Mouse (Mus musculus) C2C12 (cell line): ENCODE results near the gene Cutc. TPM values are rescaled to one million over a fixed set of nuclear protein-coding genes. Genes with fewer than 3 reads are reported as not detected.

ENCODE experiments used
- H3K27me3 ChIP-seq: one replicate; pipeline ENCODE4 v1.6.1; 2011; ENCODE audit not compliant: control insufficient read depth, insufficient read depth, insufficient read length
- H3K36me3 ChIP-seq: one replicate; pipeline ENCODE4 v1.6.1; 2011; ENCODE audit not compliant: control insufficient read depth, insufficient read depth
- H3K4me3 ChIP-seq: one replicate; pipeline ENCODE4 v1.5.1; 2011; ENCODE audit warnings: mild to moderate bottlenecking, control low read depth; ENCODE audit not compliant: poor library complexity, insufficient read depth, severe bottlenecking
- H3K79me2 ChIP-seq: one replicate; pipeline ENCODE4 v1.6.1; 2011; ENCODE audit not compliant: control insufficient read depth, insufficient read depth
- H3K79me3 ChIP-seq: one replicate; pipeline ENCODE4 v1.6.1; 2011; ENCODE audit warnings: low read depth, control low read depth
- H3ac ChIP-seq: one replicate; pipeline ENCODE3; 2011; ENCODE audit warnings: low read depth; ENCODE audit not compliant: control insufficient read depth, insufficient read length
- CEBPB ChIP-seq: IDR thresholded peaks from one replicate; pipeline ENCODE4 v1.6.1; 2011; ENCODE audit warnings: low read depth, mild to moderate bottlenecking, control low read depth, moderate library complexity
- CTCF ChIP-seq: IDR thresholded peaks from one replicate; pipeline ENCODE4 v1.5.1; 2011; ENCODE audit not compliant: control insufficient read depth, insufficient read depth, insufficient read length
- FOSL1 ChIP-seq: IDR thresholded peaks from one replicate; pipeline ENCODE4 v1.8.0; 2011; ENCODE audit warnings: mild to moderate bottlenecking, low read length; ENCODE audit not compliant: poor library complexity, insufficient read depth, severe bottlenecking
- MAX ChIP-seq: IDR thresholded peaks from one replicate; pipeline ENCODE4 v1.6.1; 2011; ENCODE audit warnings: mild to moderate bottlenecking, control low read depth
- MYOD1 ChIP-seq: IDR thresholded peaks from one replicate; pipeline ENCODE4 v1.6.1; 2011; ENCODE audit warnings: low read depth; ENCODE audit not compliant: control insufficient read depth, insufficient read length
- MYOG ChIP-seq: IDR thresholded peaks from one replicate; pipeline ENCODE4 v1.6.1; 2011; ENCODE audit not compliant: control insufficient read depth, insufficient read length; ENCODE audit errors: extremely low read depth
- USF1 ChIP-seq: IDR thresholded peaks from one replicate; pipeline ENCODE4 v1.6.1; 2011; ENCODE audit warnings: low read depth, mild to moderate bottlenecking, control low read depth, moderate library complexity
- polyA plus RNA-seq: library from polyadenylated mRNA; unstranded; fragments of >200 nt; fragmentation: generic; extraction: Trizol; gene quantifications from one replicate; pipeline ENCODE4 v1.2.1, GENCODE M21; 2012; ENCODE audit warnings: missing spikeins

The Cutc gene
- polyA plus RNA-seq, 1 experiment = 5.6 TPM

DNA sequence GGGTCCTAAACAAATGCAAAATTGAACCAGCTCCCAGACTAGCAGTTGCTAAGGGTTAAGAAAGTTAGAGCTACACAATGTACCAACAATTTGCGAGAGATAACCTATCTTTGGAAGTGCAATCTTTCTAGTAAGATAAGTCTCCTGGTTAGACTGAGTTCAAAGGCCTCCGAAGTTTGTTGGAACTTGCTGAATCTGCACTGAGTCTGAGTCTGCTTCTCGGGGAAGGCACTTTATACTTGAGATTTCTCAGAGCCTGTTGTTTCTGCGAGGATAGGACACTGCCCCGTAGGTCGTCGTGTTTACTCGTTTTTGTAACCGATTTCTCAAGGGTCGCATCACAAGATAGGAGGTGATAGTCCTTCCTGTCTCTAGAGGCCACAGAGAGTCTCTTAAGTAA, 22.6 kb downstream of the Cutc start:
- no peaks in the 10 kb centered on the region for H3K36me3 ChIP-seq
- TF ChIP-seq FOSL1 (no peak), CEBPB (no peak), MAX (no peak), MYOG (no peak), USF1 (no peak), CTCF (no peak), MYOD1 (no peak)
- H3K79me3 ChIP-seq = no peaks in the 10 kb centered on the region
- H3K4me3 ChIP-seq = no peak overlapping the region
- peaks cover 5% of the 10 kb centered on the region for H3K27me3 ChIP-seq
- H3K79me2 ChIP-seq = no peaks in the 10 kb centered on the region
- no peak overlapping the region for H3ac ChIP-seq

DNA sequence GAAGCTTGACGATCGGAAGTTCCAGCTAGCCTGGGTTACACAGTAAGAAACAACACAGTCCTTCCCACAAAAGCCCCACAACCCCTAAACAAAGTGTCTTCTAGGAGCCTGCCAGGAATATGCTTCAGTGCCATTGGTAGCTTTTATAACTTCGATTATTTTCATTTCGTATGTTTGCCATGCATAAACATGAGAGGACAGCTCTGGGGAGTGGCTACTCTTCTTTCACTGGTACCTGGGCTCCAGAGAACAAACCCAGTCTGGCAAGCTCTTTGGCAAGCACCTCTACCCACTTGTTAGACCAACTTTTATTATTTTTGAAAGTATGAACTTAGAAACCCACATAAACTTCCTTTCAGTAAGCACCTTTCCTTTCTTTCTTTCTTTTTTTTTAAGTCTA, 23.8 kb downstream of the Cutc start:
- Histone ChIP-seq H3K79me2 (no peaks in the 10 kb centered on the region), H3K27me3 (peaks cover 5% of the 10 kb centered on the region), H3K4me3 (no peak overlapping the region), H3K36me3 (no peaks in the 10 kb centered on the region), H3ac (no peak overlapping the region), H3K79me3 (no peaks in the 10 kb centered on the region)
- TF ChIP-seq FOSL1 (no peak), CTCF (no peak), USF1 (no peak), MYOD1 (no peak), MAX (no peak), CEBPB (no peak)

GRCm38 (mm10) chr19:43777308-43777707, 24.5 kb downstream of the Cutc start:
- no peak overlapping the region for H3ac ChIP-seq
- TF ChIP-seq CEBPB = no peak
- no peak for TF ChIP-seq FOSL1
- no peak for TF ChIP-seq MAX
- no peak for TF ChIP-seq CTCF
- TF ChIP-seq USF1 = no peak
- no peak for TF ChIP-seq MYOG
- TF ChIP-seq MYOD1 = no peak
- no peaks in the 10 kb centered on the region for H3K36me3 ChIP-seq
- H3K79me2 ChIP-seq = no peaks in the 10 kb centered on the region
- H3K27me3 ChIP-seq = peaks cover 5% of the 10 kb centered on the region
- no peak overlapping the region for H3K4me3 ChIP-seq
- no peaks in the 10 kb centered on the region for H3K79me3 ChIP-seq

GRCm38 (mm10) chr19:43780391-43780790, 27.6 kb downstream of the Cutc start:
- TF ChIP-seq CTCF (no peak), USF1 (no peak), MYOG (no peak), MAX (no peak), CEBPB (no peak), MYOD1 (no peak), FOSL1 (no peak)
- no peak overlapping the region for H3ac ChIP-seq
- H3K4me3 ChIP-seq = no peak overlapping the region
- peaks cover 19% of the 10 kb centered on the region for H3K27me3 ChIP-seq
- no peaks in the 10 kb centered on the region for H3K36me3 ChIP-seq
- H3K79me2 ChIP-seq = no peaks in the 10 kb centered on the region
- no peaks in the 10 kb centered on the region for H3K79me3 ChIP-seq

GRCm38 (mm10) chr19:43781980-43782379, 29.2 kb downstream of the Cutc start, which contains the start of gene Abcc2:
TSS of gene Abcc2 (plus strand) at chr19:43782192.
- TF ChIP-seq MYOG = no peak
- TF ChIP-seq FOSL1 = no peak
- no peak for TF ChIP-seq CEBPB
- no peak for TF ChIP-seq CTCF
- TF ChIP-seq MYOD1 = no peak
- TF ChIP-seq MAX = no peak
- TF ChIP-seq USF1 = no peak
- no peaks in the 10 kb centered on the region for H3K36me3 ChIP-seq
- no peak within 1 kb of the TSS for H3ac ChIP-seq
- no peaks in the 10 kb centered on the region for H3K79me3 ChIP-seq
- H3K4me3 ChIP-seq = no peak within 1 kb of the TSS
- H3K79me2 ChIP-seq = no peaks in the 10 kb centered on the region
- H3K27me3 ChIP-seq = peaks cover 19% of the 10 kb centered on the region

DNA sequence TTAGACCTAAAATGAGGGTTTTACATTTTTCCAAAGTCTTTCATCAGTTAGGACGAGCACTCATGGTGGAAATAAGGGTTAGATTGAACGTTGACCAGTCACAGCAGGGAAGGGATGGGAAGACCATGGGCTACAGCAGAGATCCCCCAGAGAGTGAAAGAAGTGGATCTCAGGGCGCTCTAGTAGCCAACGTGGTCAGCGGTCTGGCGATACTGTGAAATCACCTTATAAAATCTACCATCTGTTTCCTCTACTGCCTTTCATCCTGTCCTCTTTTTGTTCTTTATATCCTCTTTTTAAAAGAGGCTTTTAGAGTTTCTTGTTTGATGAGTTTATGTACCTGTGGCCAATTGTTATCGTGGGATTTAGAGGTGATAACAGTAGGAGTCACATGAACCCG, 32.0 kb downstream of the Cutc start:
- no peak for TF ChIP-seq MYOG
- no peak for TF ChIP-seq USF1
- TF ChIP-seq FOSL1 = no peak
- no peak for TF ChIP-seq CTCF
- TF ChIP-seq MAX = no peak
- TF ChIP-seq MYOD1 = no peak
- TF ChIP-seq CEBPB = no peak

More for the DNA sequence above, 32.0 kb downstream of the Cutc start:
- H3K27me3 ChIP-seq = peaks cover 24% of the 10 kb centered on the region
- no peak overlapping the region for H3ac ChIP-seq
- H3K79me3 ChIP-seq = no peaks in the 10 kb centered on the region
- no peaks in the 10 kb centered on the region for H3K36me3 ChIP-seq
- no peaks in the 10 kb centered on the region for H3K79me2 ChIP-seq
- no peak overlapping the region for H3K4me3 ChIP-seq
